Comparison of ENCODE assay signal across 8 mouse cellular contexts in genomic region chrX:74135263-74135662, GRCm38 (mm10). TPM values are rescaled to one million over a fixed set of nuclear protein-coding genes. Genes with fewer than 3 reads are reported as not detected.
DNase-seq lines count a peak whose midpoint lies in the region; ATAC-seq lines count a peak whose summit lies in the region.
"Not testable (repeated sequence)": the region's sequence is repeated elsewhere in the genome, so short reads cannot be mapped to it uniquely, and the experiment has no call there.

TSS of gene Mecp2 (minus strand) at chrX:74135363.

- not testable (repeated sequence) for H3K27me3 ChIP-seq in embryonic facial prominence, embryonic 13.5 days; midbrain, embryonic 12.5 days
- H3K27me3 ChIP-seq in kidney, embryonic 15.5 days = peaks cover 16% of the 10 kb centered on the region
- peaks cover 65% of the 10 kb centered on the region; the same call in 1 of the 2 replicates for H3K27me3 ChIP-seq in limb, embryonic 10.5 days (ENCODE audit: low read depth, poor library complexity, severe bottlenecking)

- not testable (repeated sequence) for H3K4me1 ChIP-seq in embryonic facial prominence, embryonic 13.5 days; kidney, embryonic 15.5 days; limb, embryonic 10.5 days; midbrain, embryonic 12.5 days

- not testable (repeated sequence) for H3K27ac ChIP-seq in embryonic facial prominence, embryonic 13.5 days; kidney, embryonic 15.5 days; limb, embryonic 10.5 days; midbrain, embryonic 12.5 days (replicated peaks)

- 30% methylated on average over 1 of the region's 1 CpGs for WGBS in embryonic facial prominence, embryonic 13.5 days
- 29% methylated on average over 1 of the region's 1 CpGs for WGBS in kidney, embryonic 15.5 days
- 32% methylated on average over 1 of the region's 1 CpGs for WGBS in limb, embryonic 10.5 days
- 33% methylated on average over 1 of the region's 1 CpGs for WGBS in midbrain, embryonic 12.5 days

- H3K9me3 ChIP-seq in embryonic facial prominence, embryonic 13.5 days; kidney, embryonic 15.5 days (replicated peaks); limb, embryonic 10.5 days (replicated peaks); midbrain, embryonic 12.5 days: not testable (repeated sequence)

- not testable (repeated sequence) for H3K4me3 ChIP-seq in embryonic facial prominence, embryonic 13.5 days; kidney, embryonic 15.5 days (replicated peaks); limb, embryonic 10.5 days; midbrain, embryonic 12.5 days

- intact Hi-C loops in heart, postnatal 14 days (cut with DNase I) = not testable (repeated sequence)

- DNase-seq in adrenal gland, adult 2 months; gastrocnemius, postnatal 10 days; heart, postnatal 14 days; limb, embryonic 10.5 days (ENCODE audit: low spot score); thymus, postnatal 0 days (ENCODE audit: low spot score): not testable (repeated sequence)

- ATAC-seq in embryonic facial prominence, embryonic 13.5 days (ENCODE audit: insufficient number of reproducible peaks, insufficient read depth, low FRiP score, low TSS enrichment, low read depth); kidney, embryonic 15.5 days (replicated peaks; ENCODE audit: low FRiP score); midbrain, embryonic 12.5 days (ENCODE audit: low FRiP score, low read depth): not testable (repeated sequence)

- not testable (repeated sequence) for H3K4me2 ChIP-seq in embryonic facial prominence, embryonic 13.5 days; kidney, embryonic 15.5 days; midbrain, embryonic 12.5 days (replicated peaks)

- H3K9ac ChIP-seq in embryonic facial prominence, embryonic 13.5 days; kidney, embryonic 15.5 days; midbrain, embryonic 12.5 days (replicated peaks): not testable (repeated sequence)

- H3K36me3 ChIP-seq in embryonic facial prominence, embryonic 13.5 days; kidney, embryonic 15.5 days; limb, embryonic 10.5 days; midbrain, embryonic 12.5 days: not testable (repeated sequence)

RNA-seq across cellular contexts. Expression of gene Mecp2, which starts in this region (rescaled TPM):
- 10 to 100 TPM; 31.3 to 34.8 TPM for total RNA-seq in adrenal gland, adult 2 months (2021)
- polyA plus RNA-seq in adrenal gland, adult 2 months (2012; rRNA removed) = 3.7 and 4.7 TPM in 2 replicates
- polyA plus RNA-seq in embryonic facial prominence, embryonic 13.5 days (2015; fragmentation: Nextera tagmentation; extraction: Ambion mirVana) = 12.1 and 12.6 TPM in 2 replicates
- 10 to 100 TPM; 32.5 to 38.9 TPM for total RNA-seq in gastrocnemius, postnatal 10 days (2021)
- 10 to 100 TPM; 28.4 to 34.6 TPM for total RNA-seq in heart, postnatal 14 days (2021)
- 11.2 and 12.1 TPM in 2 replicates for polyA plus RNA-seq in kidney, embryonic 15.5 days (2015; fragmentation: Nextera tagmentation; extraction: Ambion mirVana)
- polyA plus RNA-seq in limb, embryonic 10.5 days (2016; fragmentation: Nextera tagmentation; extraction: Ambion mirVana) = 13.8 and 14.0 TPM in 2 replicates
- polyA plus RNA-seq in midbrain, embryonic 12.5 days (2016; fragmentation: Nextera tagmentation; extraction: Ambion mirVana) = 17.8 and 19.7 TPM in 2 replicates
- polyA plus RNA-seq in thymus, postnatal 0 days (2015; fragmentation: Nextera tagmentation; extraction: Ambion mirVana) = 16.6 and 16.7 TPM in 2 replicates
